Mouse (Mus musculus) right cerebral cortex, postnatal 10 days (tissue): Measurements from ENCODE around the gene Sugp2.
A peak's percentile ranks its signal among the peaks of the same experiment; 100 is the strongest.

Experiments used
- DNase-seq, 2 experiments: peaks; one replicate each; pipeline ENCODE4 v3.0.0; 2021; ENCODE audit warnings: low spot score in 2 of 2

Gene Sugp2

GRCm38 (mm10) chr8:70282603-70283135, 48.6 kb downstream of the Sugp2 start, which contains the start of gene Homer3:
TSS of gene Homer3 (plus strand) at chr8:70282827.
- DNase-seq = peak; percentile 85 to 86

GRCm38 (mm10) chr8:70283136-70284077, 49.4 kb downstream of the Sugp2 start:
- DNase-seq = no peak

- no peak for DNase-seq
These were observed 50.4 kb downstream of the Sugp2 start for GRCm38 (mm10) chr8:70284421-70284820.

- no peak for DNase-seq
These were observed 51.3 kb downstream of the Sugp2 start for GRCm38 (mm10) chr8:70285304-70285703.

- no peak for DNase-seq
These were observed 52.7 kb downstream of the Sugp2 start for GRCm38 (mm10) chr8:70286737-70287136.

- DNase-seq = no peak
These were observed 60.0 kb downstream of the Sugp2 start for GRCm38 (mm10) chr8:70293988-70294405.

GRCm38 (mm10) chr8:70300881-70301280, 66.9 kb downstream of the Sugp2 start:
- no peak for DNase-seq

- peak; percentile 97 to 98 for DNase-seq
These were observed 68.4 kb downstream of the Sugp2 start, which contains the start of the genes Ddx49 and Cope for GRCm38 (mm10) chr8:70302358-70302890. TSS of gene Ddx49 (minus strand) at chr8:70302489. TSS of gene Cope (plus strand) at chr8:70302518.

GRCm38 (mm10) chr8:70302901-70303300, 68.9 kb downstream of the Sugp2 start:
- no peak for DNase-seq

- DNase-seq = no peak
These were observed 75.3 kb downstream of the Sugp2 start for GRCm38 (mm10) chr8:70309311-70309710.

- DNase-seq = peak; percentile 36 to 63
These were observed 79.4 kb downstream of the Sugp2 start for GRCm38 (mm10) chr8:70313399-70313798.

- DNase-seq = peak; percentile 91 to 92
These were observed 81.8 kb downstream of the Sugp2 start, which contains the start of gene Cers1 for GRCm38 (mm10) chr8:70315624-70316510. TSS of gene Cers1 (plus strand) at chr8:70315775.

GRCm38 (mm10) chr8:70316511-70317504, 82.8 kb downstream of the Sugp2 start:
- peak; percentile 96 to 98 for DNase-seq

GRCm38 (mm10) chr8:70317872-70318271, 83.8 kb downstream of the Sugp2 start:
- DNase-seq = peak in 1 of 2 experiments; percentile 21

- no peak for DNase-seq
These were observed 89.7 kb downstream of the Sugp2 start for GRCm38 (mm10) chr8:70323716-70324115.

GRCm38 (mm10) chr8:70327512-70327911, 93.5 kb downstream of the Sugp2 start:
- no peak for DNase-seq

- DNase-seq = no peak
These were observed 95.3 kb downstream of the Sugp2 start, which contains the start of gene Gdf1 for GRCm38 (mm10) chr8:70329124-70329834. TSS of gene Gdf1 (plus strand) at chr8:70329817.
